Mouse (Mus musculus) limb, embryonic 14.5 days (tissue): Measurements from ENCODE around the gene Lmo3. TPM values are rescaled to one million over a fixed set of nuclear protein-coding genes. Genes with fewer than 3 reads are reported as not detected.

ENCODE experiments used
- ATAC-seq: fragments of 200-750 bp; cut with Nextera tagmentation; 2 replicates; pipeline ENCODE4 v1.8.0; 2017; ENCODE audit warnings: low read depth, moderate number of reproducible peaks, moderate TSS enrichment; ENCODE audit not compliant: low FRiP score
- DNase-seq: peaks from one replicate; pipeline ENCODE4 v3.0.0-alpha.2; 2015; ENCODE audit warnings: low spot score
- H3K27ac ChIP-seq: fragments of 300-500 bp; sonication (generic); replicated peaks from 2 replicates; pipeline ENCODE4 v1.5.1; 2014; ENCODE audit warnings: low read depth, mild to moderate bottlenecking, low read length, moderate library complexity, mixed read lengths
- H3K27me3 ChIP-seq: fragments of 300-500 bp; sonication (generic); 2 replicates; pipeline ENCODE4 v1.6.1; 2014; ENCODE audit warnings: low read length, mixed read lengths; ENCODE audit not compliant: control insufficient read depth, insufficient read depth
- H3K36me3 ChIP-seq: fragments of 300-500 bp; sonication (generic); 2 replicates; pipeline ENCODE4 v1.6.1; 2014; ENCODE audit warnings: mild to moderate bottlenecking, low read length, moderate library complexity, mixed read lengths; ENCODE audit not compliant: control insufficient read depth, insufficient read depth
- H3K4me1 ChIP-seq: fragments of 300-500 bp; sonication (generic); 2 replicates; pipeline ENCODE4 v1.6.1; 2014; ENCODE audit warnings: antibody characterized with exemption, low read length, mixed read lengths; ENCODE audit not compliant: control insufficient read depth, insufficient read depth
- H3K4me2 ChIP-seq: fragments of 300-500 bp; sonication (generic); replicated peaks from 2 replicates; pipeline ENCODE4 v1.6.1; 2014; ENCODE audit warnings: low read depth, mild to moderate bottlenecking, low read length, moderate library complexity; ENCODE audit not compliant: severe bottlenecking
- H3K4me3 ChIP-seq: fragments of 300-500 bp; sonication (generic); replicated peaks from 2 replicates; pipeline ENCODE4 v1.5.1; 2014; ENCODE audit warnings: low read length
- H3K9ac ChIP-seq: fragments of 300-500 bp; sonication (generic); 2 replicates; pipeline ENCODE4 v1.6.1; 2014; ENCODE audit warnings: mild to moderate bottlenecking, low read depth, low read length, moderate library complexity; ENCODE audit not compliant: severe bottlenecking
- H3K9me3 ChIP-seq: fragments of 300-500 bp; sonication (generic); 2 replicates; pipeline ENCODE4 v1.6.1; 2016; ENCODE audit warnings: low read length; ENCODE audit not compliant: control insufficient read depth
- POLR2A ChIP-seq: fragments of 200-500 bp; IDR thresholded peaks from 2 replicates; pipeline ENCODE4 v1.8.0; 2012; ENCODE audit warnings: inconsistent platforms, mild to moderate bottlenecking, moderate library complexity, borderline replicate concordance; ENCODE audit not compliant: insufficient read depth, insufficient read length; ENCODE audit errors: extremely low read depth
- WGBS: fragments of 180-500 bp; shearing (Covaris S2); extraction: QIAGEN DNeasy Blood & Tissue Kit; methylation state at CpG from one replicate; pipeline ENCODE4 v1.1.7; 2014; 5-methylcytosine and 5-hydroxymethylcytosine counted together
- polyA plus RNA-seq, 2 experiments: library from polyadenylated mRNA; depleted of rRNA in 1 of 2; stranded (reverse) in 1 of 2; unstranded in 1 of 2; fragments of >200 nt; fragmentation: Nextera tagmentation in 1 of 2; extraction: Ambion mirVana in 1 of 2; gene quantifications; 2 replicates each; pipeline versions ENCODE4 v1.2.1 to v1.2.3; 2012 to 2014

Gene Lmo3
- polyA plus RNA-seq, 2 experiments: 0.94 to 1.6 TPM

DNA sequence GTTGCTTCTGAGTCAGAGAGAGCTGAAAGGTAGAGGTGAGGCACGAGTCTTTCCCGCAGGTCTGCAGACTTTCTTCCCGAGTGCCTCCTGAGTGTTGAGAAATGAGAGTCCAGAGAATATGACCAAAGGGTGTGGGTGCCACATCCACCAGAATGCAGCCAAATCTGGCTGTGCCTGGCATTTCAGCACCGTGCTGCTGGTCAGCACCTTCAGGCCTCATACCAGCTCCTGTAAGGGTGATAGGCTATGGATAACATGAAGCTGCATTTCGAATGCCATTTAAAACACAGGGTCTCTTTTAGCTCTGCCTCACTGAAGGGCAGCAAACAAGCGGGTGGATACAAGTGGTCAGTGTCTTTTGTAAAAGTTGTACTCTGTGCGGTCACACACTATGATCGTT lies 1.5 kb upstream of the Lmo3 start:
- H3K36me3 ChIP-seq: no peaks in the 10 kb centered on the region
- no peak overlapping the region for H3K27ac ChIP-seq
- no peak for TF ChIP-seq POLR2A
- H3K4me1 ChIP-seq: no peaks in the 10 kb centered on the region
- no peaks in the 10 kb centered on the region for H3K9me3 ChIP-seq
- ATAC-seq: no peak
- H3K9ac ChIP-seq: no peak overlapping the region
- no peaks in the 10 kb centered on the region for H3K27me3 ChIP-seq
- peak; percentile 28 for DNase-seq
- no peak overlapping the region for H3K4me3 ChIP-seq
- no peak overlapping the region for H3K4me2 ChIP-seq
- 64% methylated on average over 8 of the region's 8 CpGs for WGBS

DNA sequence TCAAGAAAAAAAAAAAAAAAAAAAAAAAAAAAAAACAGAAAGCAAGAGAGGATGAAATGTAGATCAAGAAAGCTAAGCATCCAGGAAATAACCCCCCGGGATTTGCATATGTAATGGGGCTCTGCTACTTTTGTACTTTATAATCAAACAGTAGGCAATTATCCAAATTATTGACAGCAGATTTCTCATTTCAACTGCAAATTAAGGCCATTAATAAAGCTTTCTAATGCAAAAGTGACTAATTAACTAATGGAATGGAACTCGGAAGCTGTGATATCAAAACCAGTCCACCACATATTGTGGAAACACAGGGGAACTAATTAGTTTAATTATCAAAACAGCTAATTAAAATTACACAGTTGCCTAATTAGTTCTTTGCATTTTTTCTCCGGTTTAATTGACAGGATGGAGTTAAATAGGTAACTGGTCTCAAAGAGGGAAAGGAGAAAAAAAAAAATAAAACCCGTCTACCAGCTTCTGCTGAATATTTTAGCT lies 785 bp upstream of the Lmo3 start:
- Histone ChIP-seq H3K27me3 (no peaks in the 10 kb centered on the region), H3K4me1 (no peaks in the 10 kb centered on the region), H3K36me3 (no peaks in the 10 kb centered on the region), H3K9ac (no peak overlapping the region), H3K9me3 (no peaks in the 10 kb centered on the region), H3K27ac (no peak overlapping the region), H3K4me3 (no peak overlapping the region), H3K4me2 (no peak overlapping the region)
- TF ChIP-seq POLR2A: no peak
- ATAC-seq: no peak
- no peak for DNase-seq
- 35% methylated on average over 4 of the region's 4 CpGs for WGBS

DNA sequence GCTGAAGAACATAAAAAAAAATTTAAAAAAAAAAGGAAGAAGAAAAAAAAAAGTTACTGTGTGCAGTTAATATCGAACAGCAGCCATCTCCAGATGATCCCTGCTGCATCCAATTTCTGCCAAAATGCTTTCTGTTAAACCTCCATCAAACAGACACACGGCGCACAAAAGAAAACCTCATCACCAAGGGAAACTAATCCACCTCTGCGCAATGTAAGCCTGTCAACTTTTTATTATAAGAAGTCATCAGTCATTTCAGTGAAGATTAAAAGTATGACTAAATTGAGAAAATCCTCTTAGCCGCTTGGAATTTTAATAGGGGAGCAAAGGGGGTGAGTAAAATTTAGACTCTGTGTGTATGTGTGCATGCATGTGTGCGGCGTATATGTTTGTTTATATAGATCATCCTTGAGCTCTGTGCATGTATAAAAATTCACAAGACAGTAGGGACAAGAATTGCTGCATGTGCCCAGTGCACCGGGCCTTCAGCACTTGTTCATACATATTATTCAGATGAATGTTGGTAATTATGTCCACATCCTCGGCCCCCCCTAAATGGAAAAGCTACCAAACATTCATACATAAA lies 1.2 kb downstream of the Lmo3 start:
- no peak for ATAC-seq
- H3K4me1 ChIP-seq: no peaks in the 10 kb centered on the region
- H3K4me2 ChIP-seq: no peak overlapping the region
- H3K27ac ChIP-seq: no peak overlapping the region
- H3K36me3 ChIP-seq: no peaks in the 10 kb centered on the region
- H3K9me3 ChIP-seq: no peaks in the 10 kb centered on the region
- no peaks in the 10 kb centered on the region for H3K27me3 ChIP-seq
- no peak overlapping the region for H3K9ac ChIP-seq
- no peak overlapping the region for H3K4me3 ChIP-seq
- no peak for TF ChIP-seq POLR2A
- no peak for DNase-seq
- WGBS: 73% methylated on average over 9 of the region's 9 CpGs

DNA sequence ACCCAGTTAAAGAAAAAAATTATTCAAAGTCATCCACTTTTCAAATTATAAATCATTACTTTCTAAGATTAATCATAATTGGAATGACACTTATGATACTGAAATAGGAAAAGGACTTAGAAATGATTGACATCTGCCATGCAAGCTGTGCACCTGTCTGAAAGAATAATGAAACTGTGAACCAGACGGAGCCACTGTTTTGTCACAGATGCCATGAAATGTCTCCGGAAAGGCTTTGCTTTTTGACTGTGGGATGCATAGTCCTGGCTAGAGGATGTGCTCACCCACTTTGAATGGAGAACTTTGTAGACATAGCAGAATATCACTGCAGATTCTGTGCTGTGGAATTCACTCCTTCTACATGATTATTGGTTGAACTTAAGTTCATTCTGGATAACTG lies 18.4 kb downstream of the Lmo3 start:
- H3K4me1 ChIP-seq: 0 out of 2 replicates have a peak, but pooled peaks cover 2% of the 10 kb centered on the region
- H3K4me2 ChIP-seq: no peak overlapping the region
- 86% methylated on average over 2 of the region's 2 CpGs for WGBS
- H3K36me3 ChIP-seq: no peaks in the 10 kb centered on the region
- no peak overlapping the region for H3K9ac ChIP-seq
- no peak for DNase-seq
- H3K27ac ChIP-seq: no peak overlapping the region
- H3K9me3 ChIP-seq: no peaks in the 10 kb centered on the region
- no peak for ATAC-seq
- no peak for TF ChIP-seq POLR2A
- no peak overlapping the region for H3K4me3 ChIP-seq
- no peaks in the 10 kb centered on the region for H3K27me3 ChIP-seq

- Histone ChIP-seq H3K9ac (no peak overlapping the region), H3K4me2 (no peak overlapping the region), H3K9me3 (no peaks in the 10 kb centered on the region), H3K36me3 (no peaks in the 10 kb centered on the region), H3K27ac (no peak overlapping the region), H3K27me3 (no peaks in the 10 kb centered on the region), H3K4me1 (no peaks in the 10 kb centered on the region), H3K4me3 (no peak overlapping the region)
- no peak for ATAC-seq
- no peak for DNase-seq
- 54% methylated on average over 7 of the region's 7 CpGs for WGBS
- no peak for TF ChIP-seq POLR2A
Measured at GRCm38 (mm10) chr6:138552144-138552543, 29.6 kb downstream of the Lmo3 start.
